Mouse (Mus musculus): Measurements from ENCODE around the gene Tgfbr1. TPM values are rescaled to one million over a fixed set of nuclear protein-coding genes. Genes with fewer than 3 reads are reported as not detected.

Tgfbr1 gene
- polyA plus RNA-seq, 1 experiment = 20.7 TPM

- Histone ChIP-seq H3K9me3 (replicated peaks; ENCODE audit: control insufficient read depth, insufficient read depth, low read length, poor library complexity, severe bottlenecking) (no peaks in the 10 kb centered on the region), H3K4me3 (ENCODE audit: low read depth, low read length) (no peak overlapping the region), H3K4me1 (ENCODE audit: control insufficient read depth, insufficient read depth, low read length) (no peaks in the 10 kb centered on the region), H3K9ac (ENCODE audit: low read depth, poor library complexity, severe bottlenecking) (no peak overlapping the region), H3K36me3 (ENCODE audit: control insufficient read depth, insufficient read depth, low read length, poor library complexity, severe bottlenecking) (no peaks in the 10 kb centered on the region), H3K27me3 (ENCODE audit: control insufficient read depth, insufficient read depth, low read length, poor library complexity, severe bottlenecking) (no peaks in the 10 kb centered on the region), H3K27ac (ENCODE audit: insufficient read depth, low read length) (no peak overlapping the region)
- TF ChIP-seq CTCF (IDR thresholded peaks at IDR 0.05; ENCODE audit: low read depth, low read length) (no peak), POLR2A (IDR thresholded peaks at IDR 0.05; ENCODE audit: insufficient read depth, low read length) (no peak), EP300 (IDR thresholded peaks at IDR 0.05; ENCODE audit: insufficient read depth, low read depth, low read length) (no peak)
These were observed 85.9 kb downstream of the Tgfbr1 start for GRCm38 (mm10) chr4:47438956-47439355.

GRCm38 (mm10) chr4:47440951-47441350, 87.9 kb downstream of the Tgfbr1 start:
- H3K27ac ChIP-seq (ENCODE audit: insufficient read depth, low read length) = no peak overlapping the region
- H3K9me3 ChIP-seq (replicated peaks; ENCODE audit: control insufficient read depth, insufficient read depth, low read length, poor library complexity, severe bottlenecking) = no peaks in the 10 kb centered on the region
- no peaks in the 10 kb centered on the region for H3K4me1 ChIP-seq (ENCODE audit: control insufficient read depth, insufficient read depth, low read length)
- no peak overlapping the region for H3K4me3 ChIP-seq (ENCODE audit: low read depth, low read length)
- no peak overlapping the region for H3K9ac ChIP-seq (ENCODE audit: low read depth, poor library complexity, severe bottlenecking)
- H3K27me3 ChIP-seq (ENCODE audit: control insufficient read depth, insufficient read depth, low read length, poor library complexity, severe bottlenecking) = no peaks in the 10 kb centered on the region
- TF ChIP-seq EP300 (IDR thresholded peaks at IDR 0.05; ENCODE audit: insufficient read depth, low read depth, low read length) (no peak), POLR2A (IDR thresholded peaks at IDR 0.05; ENCODE audit: insufficient read depth, low read length) (no peak), CTCF (IDR thresholded peaks at IDR 0.05; ENCODE audit: low read depth, low read length) (no peak)
- no peaks in the 10 kb centered on the region for H3K36me3 ChIP-seq (ENCODE audit: control insufficient read depth, insufficient read depth, low read length, poor library complexity, severe bottlenecking)

- H3K4me1 ChIP-seq (ENCODE audit: control insufficient read depth, insufficient read depth, low read length) = peaks cover 2% of the 10 kb centered on the region
- no peaks in the 10 kb centered on the region for H3K27me3 ChIP-seq (ENCODE audit: control insufficient read depth, insufficient read depth, low read length, poor library complexity, severe bottlenecking)
- no peaks in the 10 kb centered on the region for H3K9me3 ChIP-seq (replicated peaks; ENCODE audit: control insufficient read depth, insufficient read depth, low read length, poor library complexity, severe bottlenecking)
- TF ChIP-seq CTCF (IDR thresholded peaks at IDR 0.05; ENCODE audit: low read depth, low read length) (no peak), POLR2A (IDR thresholded peaks at IDR 0.05; ENCODE audit: insufficient read depth, low read length) (no peak), EP300 (IDR thresholded peaks at IDR 0.05; ENCODE audit: insufficient read depth, low read depth, low read length) (no peak)
- no peak overlapping the region for H3K27ac ChIP-seq (ENCODE audit: insufficient read depth, low read length)
- H3K36me3 ChIP-seq (ENCODE audit: control insufficient read depth, insufficient read depth, low read length, poor library complexity, severe bottlenecking) = no peaks in the 10 kb centered on the region
- H3K4me3 ChIP-seq (ENCODE audit: low read depth, low read length) = no peak overlapping the region
- H3K9ac ChIP-seq (ENCODE audit: low read depth, poor library complexity, severe bottlenecking) = no peak overlapping the region
These were observed 95.5 kb downstream of the Tgfbr1 start for GRCm38 (mm10) chr4:47448526-47448925.

- no peaks in the 10 kb centered on the region for H3K36me3 ChIP-seq (ENCODE audit: control insufficient read depth, insufficient read depth, low read length, poor library complexity, severe bottlenecking)
- H3K4me1 ChIP-seq (ENCODE audit: control insufficient read depth, insufficient read depth, low read length) = peaks cover 2% of the 10 kb centered on the region
- H3K27ac ChIP-seq (ENCODE audit: insufficient read depth, low read length) = no peak overlapping the region
- no peaks in the 10 kb centered on the region for H3K27me3 ChIP-seq (ENCODE audit: control insufficient read depth, insufficient read depth, low read length, poor library complexity, severe bottlenecking)
- TF ChIP-seq POLR2A (IDR thresholded peaks at IDR 0.05; ENCODE audit: insufficient read depth, low read length) = no peak
- TF ChIP-seq EP300 (IDR thresholded peaks at IDR 0.05; ENCODE audit: insufficient read depth, low read depth, low read length) = no peak
- no peak for TF ChIP-seq CTCF (IDR thresholded peaks at IDR 0.05; ENCODE audit: low read depth, low read length)
- no peak overlapping the region for H3K4me3 ChIP-seq (ENCODE audit: low read depth, low read length)
- H3K9me3 ChIP-seq (replicated peaks; ENCODE audit: control insufficient read depth, insufficient read depth, low read length, poor library complexity, severe bottlenecking) = no peaks in the 10 kb centered on the region
- H3K9ac ChIP-seq (ENCODE audit: low read depth, poor library complexity, severe bottlenecking) = no peak overlapping the region
These were observed 96.1 kb downstream of the Tgfbr1 start for GRCm38 (mm10) chr4:47449116-47449515.

GRCm38 (mm10) chr4:47449586-47450522, 96.8 kb downstream of the Tgfbr1 start:
- H3K9me3 ChIP-seq (replicated peaks; ENCODE audit: control insufficient read depth, insufficient read depth, low read length, poor library complexity, severe bottlenecking) = no peaks in the 10 kb centered on the region
- H3K27ac ChIP-seq (ENCODE audit: insufficient read depth, low read length) = no peak overlapping the region
- TF ChIP-seq POLR2A (IDR thresholded peaks at IDR 0.05; ENCODE audit: insufficient read depth, low read length) (no peak), EP300 (IDR thresholded peaks at IDR 0.05; ENCODE audit: insufficient read depth, low read depth, low read length) (peak; percentile 49; the same call in 1 of the 2 replicates)
- no peak overlapping the region for H3K4me3 ChIP-seq (ENCODE audit: low read depth, low read length)
- H3K27me3 ChIP-seq (ENCODE audit: control insufficient read depth, insufficient read depth, low read length, poor library complexity, severe bottlenecking) = no peaks in the 10 kb centered on the region
- H3K9ac ChIP-seq (ENCODE audit: low read depth, poor library complexity, severe bottlenecking) = no peak overlapping the region
- peaks cover 2% of the 10 kb centered on the region for H3K4me1 ChIP-seq (ENCODE audit: control insufficient read depth, insufficient read depth, low read length)
- no peaks in the 10 kb centered on the region for H3K36me3 ChIP-seq (ENCODE audit: control insufficient read depth, insufficient read depth, low read length, poor library complexity, severe bottlenecking)

Other genes with a start within 250 kb of the Tgfbr1 start
- 1.6 TPM in 1 of 2 replicates, not detected in the other for gene Col15a1, start 145.1 kb upstream of the Tgfbr1 start, polyA plus RNA-seq (2011; ENCODE audit: insufficient read depth, insufficient read length, low read depth, missing spikeins)
- gene Alg2, start 121.1 kb downstream of the Tgfbr1 start, polyA plus RNA-seq (2011; ENCODE audit: insufficient read depth, insufficient read length, low read depth, missing spikeins) = 13.2 and 14.1 TPM in 2 replicates
- 163 and 189 TPM in 2 replicates for gene Sec61b, start 121.4 kb downstream of the Tgfbr1 start, polyA plus RNA-seq (2011; ENCODE audit: insufficient read depth, insufficient read length, low read depth, missing spikeins)